Mouse (Mus musculus): Measurements from ENCODE around the gene Arf6.

DNA sequence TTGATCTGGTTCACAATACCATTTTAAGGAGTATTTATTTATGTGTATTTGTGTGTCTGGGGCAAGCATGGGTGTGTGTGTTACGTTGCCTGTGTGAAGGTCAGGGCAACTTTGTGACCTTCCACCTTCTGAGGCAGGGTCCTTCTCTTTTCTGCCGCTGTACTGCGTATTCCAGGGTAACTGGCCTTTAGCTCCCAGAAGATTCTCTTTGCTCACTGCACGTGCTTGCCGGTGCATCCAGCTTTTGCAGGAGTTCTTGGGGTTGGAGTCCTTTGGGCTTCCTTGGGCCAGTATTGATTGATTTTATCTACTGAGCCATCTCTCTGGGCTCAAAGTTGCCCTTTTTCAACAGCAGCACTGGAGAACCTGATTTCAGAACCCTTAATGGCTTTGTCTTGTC is 12.7 kb downstream of the Arf6 start:
- TF ChIP-seq ZC3H11A (IDR thresholded peaks at IDR 0.05; ENCODE audit: borderline replicate concordance, low read depth, low read length) (no peak), CHD2 (IDR thresholded peaks at IDR 0.05; ENCODE audit: low read depth, low read length) (no peak)
